Mouse (Mus musculus): ENCODE data around the gene Olfr715b. TPM values are rescaled to one million over a fixed set of nuclear protein-coding genes. Genes with fewer than 3 reads are reported as not detected.
"Not testable (repeated sequence)": the region's sequence is repeated elsewhere in the genome, so short reads cannot be mapped to it uniquely, and the experiment has no call there.

Gene Olfr715b
- polyA plus RNA-seq (2014; fragmentation: Nextera tagmentation; extraction: Ambion mirVana): not detected in 2 replicates

DNA sequence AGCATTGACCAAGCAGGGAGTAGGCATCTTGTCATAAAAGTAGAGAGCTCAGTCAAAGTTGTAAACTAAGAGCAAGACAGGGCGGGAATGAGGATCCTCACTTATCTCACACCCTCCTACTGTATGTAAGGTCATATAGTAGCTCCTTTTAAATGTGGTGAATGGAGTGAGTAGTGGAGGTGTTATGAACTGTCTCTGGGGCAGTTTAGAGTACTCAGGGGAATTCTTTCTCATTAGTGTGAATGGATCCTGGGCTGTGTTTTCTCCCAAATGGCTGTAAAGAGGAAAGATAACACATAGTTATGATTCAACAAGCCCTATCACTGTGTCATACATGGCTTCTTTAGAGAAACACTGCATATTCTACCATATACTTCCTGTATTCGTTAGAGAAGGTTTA is at the start of gene Olfr715b:
Gene Olfr715b (minus strand): TSS at position 101 of the 400 bp plus-strand sequence.
- WGBS: 88% methylated on average over 1 of the region's 2 CpGs
- H3K27ac ChIP-seq (ENCODE audit: low read depth); H3K4me2 ChIP-seq (ENCODE audit: low read length); H3K4me3 ChIP-seq (ENCODE audit: low read depth, low read length); H3K27me3 ChIP-seq (replicated peaks; ENCODE audit: control insufficient read depth, insufficient read depth, low read length); DNase-seq (ENCODE audit: low spot score); H3K36me3 ChIP-seq (ENCODE audit: control insufficient read depth, insufficient read depth, low read length); H3K9me3 ChIP-seq (ENCODE audit: control insufficient read depth, low read length); H3K9ac ChIP-seq (ENCODE audit: low read length); H3K4me1 ChIP-seq (replicated peaks; ENCODE audit: control insufficient read depth, insufficient read depth, low read length); ATAC-seq (replicated peaks; ENCODE audit: low FRiP score, low TSS enrichment, low read depth): not testable (repeated sequence)

DNA sequence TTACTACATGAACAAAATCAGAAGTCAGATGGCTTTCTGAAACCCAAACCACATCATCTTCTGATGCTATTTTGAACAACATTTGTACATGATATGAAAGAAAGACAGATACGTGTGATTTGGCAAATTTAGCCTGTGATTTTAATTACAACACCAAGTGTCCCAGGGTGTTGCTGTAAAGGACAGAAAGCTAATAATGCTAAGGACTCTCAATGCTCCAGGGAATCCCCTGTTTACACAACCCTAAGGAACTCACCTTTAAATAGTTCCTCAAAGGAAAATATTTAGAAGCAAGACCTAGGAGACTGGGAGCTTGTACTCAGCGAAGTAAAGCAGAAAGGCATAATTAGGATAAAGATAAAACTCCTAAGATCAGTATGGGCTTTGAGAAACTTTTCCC is 27.9 kb upstream of the Olfr715b start, which contains the start of gene Olfr716:
Gene Olfr716 (plus strand): TSS at position 301 of the 400 bp plus-strand sequence.
- H3K27me3 ChIP-seq (replicated peaks; ENCODE audit: control insufficient read depth, insufficient read depth, low read length); H3K9ac ChIP-seq (ENCODE audit: low read length); H3K27ac ChIP-seq (ENCODE audit: low read depth); DNase-seq (ENCODE audit: low spot score); H3K4me1 ChIP-seq (replicated peaks; ENCODE audit: control insufficient read depth, insufficient read depth, low read length); H3K36me3 ChIP-seq (ENCODE audit: control insufficient read depth, insufficient read depth, low read length); H3K4me2 ChIP-seq (ENCODE audit: low read length); H3K4me3 ChIP-seq (ENCODE audit: low read depth, low read length); H3K9me3 ChIP-seq (ENCODE audit: control insufficient read depth, low read length); ATAC-seq (replicated peaks; ENCODE audit: low FRiP score, low TSS enrichment, low read depth): not testable (repeated sequence)
- WGBS: 67% methylated on average over 2 of the region's 2 CpGs

DNA sequence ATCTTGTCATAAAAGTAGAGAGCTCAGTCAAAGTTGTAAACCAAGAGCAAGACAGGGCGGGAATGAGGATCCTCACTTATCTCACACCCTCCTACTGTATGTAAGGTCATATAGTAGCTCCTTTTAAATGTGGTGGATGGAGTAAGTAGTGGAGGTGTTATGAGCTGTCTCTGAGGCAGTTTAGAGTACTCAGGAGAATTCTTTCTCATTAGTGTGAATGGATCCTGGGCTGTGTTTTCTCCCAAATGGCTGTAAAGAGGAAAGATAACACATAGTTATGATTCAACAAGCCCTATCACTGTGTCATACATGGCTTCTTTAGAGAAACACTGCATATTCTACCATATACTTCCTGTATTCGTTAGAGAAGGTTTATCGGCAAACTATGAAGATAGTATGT is 20.8 kb upstream of the Olfr715b start, which contains the start of gene Olfr715:
Gene Olfr715 (minus strand): TSS at position 101 of the 400 bp plus-strand sequence.
- WGBS: 56% methylated on average over 1 of the region's 3 CpGs
- not testable (repeated sequence) for H3K4me2 ChIP-seq (ENCODE audit: low read length); DNase-seq (ENCODE audit: low spot score); H3K27ac ChIP-seq (ENCODE audit: low read depth); H3K4me1 ChIP-seq (replicated peaks; ENCODE audit: control insufficient read depth, insufficient read depth, low read length); H3K9ac ChIP-seq (ENCODE audit: low read length); ATAC-seq (replicated peaks; ENCODE audit: low FRiP score, low TSS enrichment, low read depth); H3K36me3 ChIP-seq (ENCODE audit: control insufficient read depth, insufficient read depth, low read length); H3K4me3 ChIP-seq (ENCODE audit: low read depth, low read length); H3K9me3 ChIP-seq (ENCODE audit: control insufficient read depth, low read length); H3K27me3 ChIP-seq (replicated peaks; ENCODE audit: control insufficient read depth, insufficient read depth, low read length)

- Histone ChIP-seq H3K4me1 (replicated peaks; ENCODE audit: control insufficient read depth, insufficient read depth, low read length) (no peaks in the 10 kb centered on the region), H3K4me3 (ENCODE audit: low read depth, low read length) (no peak within 1 kb of the TSS), H3K27me3 (replicated peaks; ENCODE audit: control insufficient read depth, insufficient read depth, low read length) (no peaks in the 10 kb centered on the region), H3K9ac (ENCODE audit: low read length) (no peak within 1 kb of the TSS), H3K9me3 (ENCODE audit: control insufficient read depth, low read length) (no peaks in the 10 kb centered on the region), H3K4me2 (ENCODE audit: low read length) (no peak within 1 kb of the TSS), H3K27ac (ENCODE audit: low read depth) (no peak within 1 kb of the TSS), H3K36me3 (ENCODE audit: control insufficient read depth, insufficient read depth, low read length) (no peaks in the 10 kb centered on the region)
- ATAC-seq (replicated peaks; ENCODE audit: low FRiP score, low TSS enrichment, low read depth): no peak
- 62% methylated on average over 1 of the region's 1 CpGs for WGBS
- DNase-seq (ENCODE audit: low spot score): no peak
Observed at GRCm38 (mm10) chr7:107092920-107093319, 17.2 kb downstream of the Olfr715b start, which contains the start of gene Olfr17. Gene Olfr17 (plus strand): TSS chr7:107093220.

- Histone ChIP-seq H3K4me1 (replicated peaks; ENCODE audit: control insufficient read depth, insufficient read depth, low read length) (no peaks in the 10 kb centered on the region), H3K9me3 (ENCODE audit: control insufficient read depth, low read length) (no peaks in the 10 kb centered on the region), H3K36me3 (ENCODE audit: control insufficient read depth, insufficient read depth, low read length) (no peaks in the 10 kb centered on the region), H3K4me2 (ENCODE audit: low read length) (no peak within 1 kb of the TSS), H3K27ac (ENCODE audit: low read depth) (no peak within 1 kb of the TSS), H3K27me3 (replicated peaks; ENCODE audit: control insufficient read depth, insufficient read depth, low read length) (no peaks in the 10 kb centered on the region), H3K9ac (ENCODE audit: low read length) (no peak within 1 kb of the TSS), H3K4me3 (ENCODE audit: low read depth, low read length) (no peak within 1 kb of the TSS)
- ATAC-seq (replicated peaks; ENCODE audit: low FRiP score, low TSS enrichment, low read depth) (no peak), DNase-seq (ENCODE audit: low spot score) (no peak)
- WGBS: 91% methylated on average over 2 of the region's 2 CpGs
Observed at GRCm38 (mm10) chr7:107070681-107071080, 39.5 kb downstream of the Olfr715b start, which contains the start of gene Olfr714. Gene Olfr714 (plus strand): TSS chr7:107070981.

Other genes starting within 250 kb of the Olfr715b start
- not detected in 2 replicates for gene Olfr704, start 247.2 kb downstream of the Olfr715b start, polyA plus RNA-seq (2014; fragmentation: Nextera tagmentation; extraction: Ambion mirVana)
- gene Olfr705, start 233.5 kb downstream of the Olfr715b start, polyA plus RNA-seq (2014; fragmentation: Nextera tagmentation; extraction: Ambion mirVana): not detected in 2 replicates
- gene Olfr706, start 222.2 kb downstream of the Olfr715b start, polyA plus RNA-seq (2014; fragmentation: Nextera tagmentation; extraction: Ambion mirVana): not detected in 2 replicates
- not detected in 2 replicates for gene Olfr707, start 209.1 kb downstream of the Olfr715b start, polyA plus RNA-seq (2014; fragmentation: Nextera tagmentation; extraction: Ambion mirVana)
- not detected in 2 replicates for gene Olfr1532-ps1, start 202.4 kb downstream of the Olfr715b start, polyA plus RNA-seq (2014; fragmentation: Nextera tagmentation; extraction: Ambion mirVana)
- gene Olfr709-ps1, start 178.2 kb downstream of the Olfr715b start, polyA plus RNA-seq (2014; fragmentation: Nextera tagmentation; extraction: Ambion mirVana): not detected in 2 replicates
- gene Olfr710, start 162.1 kb downstream of the Olfr715b start, polyA plus RNA-seq (2014; fragmentation: Nextera tagmentation; extraction: Ambion mirVana): not detected in 2 replicates
- not detected in 2 replicates for gene Olfr6, start 146.4 kb downstream of the Olfr715b start, polyA plus RNA-seq (2014; fragmentation: Nextera tagmentation; extraction: Ambion mirVana)
- not detected in 2 replicates for gene Olfr711, start 134.9 kb downstream of the Olfr715b start, polyA plus RNA-seq (2014; fragmentation: Nextera tagmentation; extraction: Ambion mirVana)
- gene Olfr2, start 104.3 kb downstream of the Olfr715b start, polyA plus RNA-seq (2014; fragmentation: Nextera tagmentation; extraction: Ambion mirVana): not detected in 2 replicates
- not detected in 2 replicates for gene Olfr713, start 79.2 kb downstream of the Olfr715b start, polyA plus RNA-seq (2014; fragmentation: Nextera tagmentation; extraction: Ambion mirVana)
- not detected in 2 replicates for gene Olfr714, start 39.4 kb downstream of the Olfr715b start, polyA plus RNA-seq (2014; fragmentation: Nextera tagmentation; extraction: Ambion mirVana)
- not detected in 2 replicates for gene Olfr17, start 17.1 kb downstream of the Olfr715b start, polyA plus RNA-seq (2014; fragmentation: Nextera tagmentation; extraction: Ambion mirVana)
- not detected in 2 replicates for gene Olfr715, start 20.7 kb upstream of the Olfr715b start, polyA plus RNA-seq (2014; fragmentation: Nextera tagmentation; extraction: Ambion mirVana)
- not detected in 2 replicates for gene Olfr716, start 28.0 kb upstream of the Olfr715b start, polyA plus RNA-seq (2014; fragmentation: Nextera tagmentation; extraction: Ambion mirVana)
- gene Nlrp14, start 56.6 kb upstream of the Olfr715b start, polyA plus RNA-seq (2014; fragmentation: Nextera tagmentation; extraction: Ambion mirVana): not detected in 2 replicates
- gene Rbmxl2, start 99.1 kb upstream of the Olfr715b start, polyA plus RNA-seq (2014; fragmentation: Nextera tagmentation; extraction: Ambion mirVana): not detected in 2 replicates

All from intestine, embryonic 14.5 days (tissue).